Mouse (Mus musculus): ENCODE measurements at regions not wholly inside any gene's neighbourhood (a gene's known extent, or its start where the extent isn't known, plus 50 kb on each side); places are given as distances from the start of the nearest gene placed in this dataset.

- no peak for TF ChIP-seq CTCF (IDR thresholded peaks at IDR 0.05; ENCODE audit: low read depth)
- TF ChIP-seq EP300 (optimal IDR thresholded peaks at IDR 0.05), result no peak
Observed at GRCm38 (mm10) chr13:11005374-11005773, 644.7 kb upstream of the Chrm3 start.

All from stomach, postnatal 0 days (tissue).